Mouse (Mus musculus): Measurements from ENCODE around the gene Gpc5. TPM values are rescaled to one million over a fixed set of nuclear protein-coding genes. Genes with fewer than 3 reads are reported as not detected.

Gene Gpc5
- polyA plus RNA-seq, 1 experiment from 2014 or later, result 2.1 TPM

DNA sequence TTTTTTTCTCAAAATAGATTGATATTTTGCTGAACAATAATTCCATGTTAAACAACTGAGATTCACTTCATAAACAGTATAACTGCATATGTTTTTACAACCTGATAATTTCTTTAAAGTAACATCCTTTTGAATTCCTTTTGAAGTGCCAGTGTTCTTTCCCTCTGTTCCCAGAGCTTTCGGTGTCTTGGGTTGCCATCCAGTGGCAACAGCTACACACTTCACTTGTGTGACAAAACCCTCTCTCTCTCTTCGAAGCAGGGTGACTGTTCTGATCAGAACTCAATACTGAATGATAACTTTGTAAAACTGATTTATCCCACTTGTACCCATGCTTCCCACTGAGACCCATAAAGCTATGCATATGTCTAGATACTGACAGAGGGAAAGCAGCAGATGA is 358.9 kb downstream of the Gpc5 start:
- 0 out of 2 replicates have a peak, but pooled peaks have one; percentile 32 for ATAC-seq (replicated peaks)
- WGBS, result 55% methylated on average over 2 of the region's 2 CpGs
- Histone ChIP-seq H3K4me2 (replicated peaks) (no peak overlapping the region), H3K4me1 (no peaks in the 10 kb centered on the region), H3K4me3 (no peak overlapping the region), H3K36me3 (no peaks in the 10 kb centered on the region), H3K27me3 (no peaks in the 10 kb centered on the region), H3K9me3 (no peaks in the 10 kb centered on the region), H3K9ac (replicated peaks) (no peak overlapping the region), H3K27ac (replicated peaks) (no peak overlapping the region)

DNA sequence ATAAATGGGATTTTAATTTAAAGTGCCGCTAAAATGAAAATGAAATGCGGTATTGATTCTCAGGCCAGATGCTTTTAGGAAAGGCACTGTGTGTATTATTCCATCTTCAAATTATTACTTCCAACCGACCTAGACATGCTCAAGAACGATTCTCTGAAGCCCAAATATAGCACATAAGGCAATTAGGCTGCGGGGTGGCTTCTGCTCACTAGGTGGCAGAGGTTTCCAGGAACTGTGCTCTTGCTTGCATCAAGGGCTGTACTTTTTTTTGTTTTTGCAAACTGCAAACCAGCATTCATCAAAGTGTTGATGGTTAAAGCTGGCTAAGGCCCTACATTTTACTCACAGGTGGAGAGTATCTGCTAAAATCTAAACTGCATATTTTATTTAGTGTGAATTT is 375.9 kb downstream of the Gpc5 start:
- Histone ChIP-seq H3K36me3 (no peaks in the 10 kb centered on the region), H3K4me1 (no peaks in the 10 kb centered on the region), H3K4me3 (no peak overlapping the region), H3K27ac (replicated peaks) (no peak overlapping the region), H3K9me3 (no peaks in the 10 kb centered on the region), H3K4me2 (replicated peaks) (no peak overlapping the region), H3K9ac (replicated peaks) (no peak overlapping the region), H3K27me3 (no peaks in the 10 kb centered on the region)
- 63% methylated on average over 5 of the region's 5 CpGs for WGBS
- no peak for ATAC-seq (replicated peaks)

DNA sequence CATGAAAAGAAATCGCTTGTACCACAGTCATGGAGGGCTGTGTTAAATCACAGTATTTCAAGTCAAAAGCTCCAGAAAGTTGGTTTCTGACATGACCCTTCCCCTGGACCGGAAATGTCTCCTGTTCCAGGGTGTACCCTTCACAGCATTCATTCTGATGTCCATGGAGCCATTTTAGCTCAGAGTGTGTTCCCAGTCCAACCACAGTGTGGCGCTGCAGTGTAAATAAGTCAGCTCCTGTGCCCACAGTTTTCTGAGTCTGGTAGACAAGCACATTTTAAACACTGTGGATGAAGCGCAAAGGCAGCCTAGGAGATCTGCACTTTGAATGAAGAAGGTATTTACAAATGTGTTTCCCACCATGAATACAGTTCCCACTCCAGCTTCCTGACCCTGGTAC is 383.2 kb downstream of the Gpc5 start:
- ATAC-seq (replicated peaks), result peak; percentile 32; the same call in 1 of the 2 replicates
- H3K27ac ChIP-seq (replicated peaks), result no peak overlapping the region
- WGBS, result 47% methylated on average over 4 of the region's 4 CpGs

DNA sequence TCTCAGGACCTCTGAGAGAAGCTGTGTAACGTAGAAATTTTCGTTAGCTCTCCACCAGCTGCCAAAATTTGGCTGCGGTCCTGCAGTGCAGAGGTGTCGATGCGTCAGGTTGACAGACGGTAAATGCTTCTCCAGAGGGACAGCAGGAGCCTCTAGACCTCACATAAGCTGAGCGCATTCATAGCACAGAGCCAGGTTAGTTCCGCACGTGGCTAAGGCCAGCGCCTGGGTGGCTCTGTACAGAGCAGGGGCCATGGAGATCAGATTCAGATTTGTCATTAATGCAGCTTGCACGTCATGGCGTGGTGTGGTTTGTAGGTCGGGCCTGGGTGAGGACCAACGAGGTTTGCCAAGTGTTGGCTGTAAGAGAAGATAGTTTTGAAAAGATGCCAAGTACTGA is 385.3 kb downstream of the Gpc5 start:
- H3K4me3 ChIP-seq, result no peak overlapping the region
- H3K27me3 ChIP-seq, result no peaks in the 10 kb centered on the region
- WGBS, result 57% methylated on average over 14 of the region's 14 CpGs
- ATAC-seq (replicated peaks), result peak; percentile 75; the same call in 1 of the 2 replicates
- H3K9me3 ChIP-seq, result no peaks in the 10 kb centered on the region
- no peak overlapping the region for H3K9ac ChIP-seq (replicated peaks)
- H3K27ac ChIP-seq (replicated peaks), result no peak overlapping the region
- H3K4me1 ChIP-seq, result peaks cover 4% of the 10 kb centered on the region; the same call in 1 of the 2 replicates
- H3K4me2 ChIP-seq (replicated peaks), result no peak overlapping the region
- H3K36me3 ChIP-seq, result no peaks in the 10 kb centered on the region

More for the DNA sequence above, 383.2 kb downstream of the Gpc5 start:
- H3K36me3 ChIP-seq, result no peaks in the 10 kb centered on the region
- H3K4me1 ChIP-seq, result peaks cover 4% of the 10 kb centered on the region; the same call in 1 of the 2 replicates
- H3K9me3 ChIP-seq, result no peaks in the 10 kb centered on the region
- no peaks in the 10 kb centered on the region for H3K27me3 ChIP-seq
- no peak overlapping the region for H3K4me3 ChIP-seq
- no peak overlapping the region for H3K4me2 ChIP-seq (replicated peaks)
- no peak overlapping the region for H3K9ac ChIP-seq (replicated peaks)

DNA sequence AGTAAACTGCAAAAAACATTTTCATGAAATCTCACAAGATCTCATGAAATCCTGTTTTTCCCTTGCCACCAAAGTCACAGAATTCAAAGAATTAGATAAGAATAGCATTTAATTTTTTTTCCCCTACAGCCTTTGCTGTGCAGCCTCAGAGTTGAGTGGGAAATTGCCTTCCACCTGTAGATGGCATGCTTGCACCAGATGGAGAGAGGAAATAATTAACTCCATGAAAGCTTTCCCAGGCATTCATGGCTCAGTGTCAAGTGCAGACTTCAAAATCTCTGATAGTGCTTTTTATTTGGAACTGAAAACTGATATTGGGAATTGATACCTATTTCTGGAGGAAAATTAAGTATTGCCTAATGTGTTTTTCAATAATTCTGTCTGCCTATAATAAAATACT is 393.1 kb downstream of the Gpc5 start:
- no peak overlapping the region for H3K27ac ChIP-seq (replicated peaks)
- no peaks in the 10 kb centered on the region for H3K9me3 ChIP-seq
- H3K4me1 ChIP-seq, result no peaks in the 10 kb centered on the region
- ATAC-seq (replicated peaks), result peak; percentile 84
- H3K4me3 ChIP-seq, result no peak overlapping the region
- H3K36me3 ChIP-seq, result no peaks in the 10 kb centered on the region
- no peak overlapping the region for H3K9ac ChIP-seq (replicated peaks)
- H3K27me3 ChIP-seq, result no peaks in the 10 kb centered on the region
- no peak overlapping the region for H3K4me2 ChIP-seq (replicated peaks)

DNA sequence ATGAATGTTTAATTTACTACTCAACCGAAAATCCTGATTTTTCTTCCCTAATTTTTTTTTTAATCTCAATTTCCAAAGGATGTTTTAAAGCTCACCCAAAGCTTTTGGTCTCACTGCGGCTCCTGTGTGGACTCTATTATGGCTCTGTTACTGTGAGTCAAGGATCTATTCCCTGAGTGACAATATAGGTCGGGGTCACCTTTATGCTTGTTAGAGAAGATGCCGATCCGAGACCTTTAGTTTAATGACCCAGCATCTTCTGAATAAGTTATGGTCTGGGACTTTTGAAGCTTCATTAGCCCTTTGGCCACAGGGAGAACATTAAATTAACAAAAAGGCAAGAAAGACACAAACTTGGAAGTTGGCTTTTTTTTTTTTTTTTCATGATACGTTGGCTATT is 408.8 kb downstream of the Gpc5 start:
- Histone ChIP-seq H3K36me3 (no peaks in the 10 kb centered on the region), H3K27ac (replicated peaks) (no peak overlapping the region), H3K4me3 (no peak overlapping the region), H3K9me3 (no peaks in the 10 kb centered on the region), H3K27me3 (no peaks in the 10 kb centered on the region), H3K9ac (replicated peaks) (no peak overlapping the region), H3K4me2 (replicated peaks) (no peak overlapping the region), H3K4me1 (no peaks in the 10 kb centered on the region)
- WGBS, result 66% methylated on average over 6 of the region's 6 CpGs
- no peak for ATAC-seq (replicated peaks)

DNA sequence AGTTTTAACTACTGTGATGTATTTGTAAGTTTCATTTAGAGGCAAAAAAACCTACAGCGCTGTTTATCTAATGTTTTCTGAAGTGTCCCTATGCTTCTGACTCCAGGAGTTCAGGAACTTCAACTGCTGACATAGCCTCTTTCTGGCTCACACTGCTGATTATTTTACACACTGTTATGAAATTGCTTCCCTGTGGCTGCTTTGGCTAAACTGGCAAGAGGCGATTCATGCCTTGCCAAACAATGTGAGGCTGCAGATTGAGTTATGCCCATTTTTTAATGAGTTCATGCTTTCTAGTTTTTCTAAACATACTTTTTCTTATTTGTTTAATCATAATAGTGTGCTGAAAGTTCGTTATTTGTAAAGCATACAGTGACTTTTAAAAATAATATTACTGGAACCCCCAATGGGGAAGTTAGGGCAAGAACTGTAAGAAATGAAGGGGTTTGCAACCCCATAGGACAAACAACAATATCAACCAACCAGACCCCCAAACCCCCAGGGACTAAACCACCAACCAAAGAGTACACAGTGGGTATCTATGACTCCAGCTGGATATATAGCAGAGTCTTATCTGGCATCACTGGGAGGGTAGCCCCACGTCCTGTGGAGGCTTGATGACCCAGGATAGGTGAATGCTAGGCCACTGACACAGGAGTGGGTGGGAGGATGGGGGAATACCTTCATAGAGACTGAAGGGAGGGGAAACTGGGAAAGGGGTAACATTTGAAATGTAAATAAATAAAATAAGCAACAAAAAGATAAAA is 454.7 kb downstream of the Gpc5 start:
- Histone ChIP-seq H3K9me3 (no peaks in the 10 kb centered on the region), H3K36me3 (no peaks in the 10 kb centered on the region), H3K4me1 (no peaks in the 10 kb centered on the region), H3K4me2 (replicated peaks) (no peak overlapping the region), H3K9ac (replicated peaks) (no peak overlapping the region), H3K27me3 (no peaks in the 10 kb centered on the region), H3K4me3 (no peak overlapping the region), H3K27ac (replicated peaks) (no peak overlapping the region)
- WGBS, result 77% methylated on average over 4 of the region's 4 CpGs
- no peak for ATAC-seq (replicated peaks)

DNA sequence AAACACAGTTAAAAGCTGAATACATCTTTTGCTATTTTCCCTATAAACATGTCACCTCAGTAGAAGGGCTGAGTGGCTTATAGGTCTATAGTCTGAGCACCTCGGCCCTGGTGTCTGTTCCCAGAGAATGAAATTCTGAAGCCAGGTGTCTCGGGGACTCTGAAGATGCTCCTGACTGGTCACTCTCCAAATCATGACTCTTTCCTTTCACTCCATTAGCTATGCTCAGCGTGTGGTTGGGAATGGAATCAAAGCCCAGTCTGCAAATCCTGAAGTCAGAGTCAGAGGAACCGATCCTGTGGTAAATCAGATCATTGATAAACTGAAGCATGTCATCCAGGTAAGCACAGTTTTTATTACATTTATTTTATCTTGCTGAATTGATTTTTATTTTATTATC is 460.0 kb downstream of the Gpc5 start:
- ATAC-seq (replicated peaks), result no peak
- Histone ChIP-seq H3K4me2 (replicated peaks) (no peak overlapping the region), H3K9ac (replicated peaks) (no peak overlapping the region), H3K4me3 (no peak overlapping the region), H3K27ac (replicated peaks) (no peak overlapping the region), H3K9me3 (no peaks in the 10 kb centered on the region), H3K36me3 (no peaks in the 10 kb centered on the region), H3K27me3 (no peaks in the 10 kb centered on the region), H3K4me1 (no peaks in the 10 kb centered on the region)
- 81% methylated on average over 4 of the region's 4 CpGs for WGBS

DNA sequence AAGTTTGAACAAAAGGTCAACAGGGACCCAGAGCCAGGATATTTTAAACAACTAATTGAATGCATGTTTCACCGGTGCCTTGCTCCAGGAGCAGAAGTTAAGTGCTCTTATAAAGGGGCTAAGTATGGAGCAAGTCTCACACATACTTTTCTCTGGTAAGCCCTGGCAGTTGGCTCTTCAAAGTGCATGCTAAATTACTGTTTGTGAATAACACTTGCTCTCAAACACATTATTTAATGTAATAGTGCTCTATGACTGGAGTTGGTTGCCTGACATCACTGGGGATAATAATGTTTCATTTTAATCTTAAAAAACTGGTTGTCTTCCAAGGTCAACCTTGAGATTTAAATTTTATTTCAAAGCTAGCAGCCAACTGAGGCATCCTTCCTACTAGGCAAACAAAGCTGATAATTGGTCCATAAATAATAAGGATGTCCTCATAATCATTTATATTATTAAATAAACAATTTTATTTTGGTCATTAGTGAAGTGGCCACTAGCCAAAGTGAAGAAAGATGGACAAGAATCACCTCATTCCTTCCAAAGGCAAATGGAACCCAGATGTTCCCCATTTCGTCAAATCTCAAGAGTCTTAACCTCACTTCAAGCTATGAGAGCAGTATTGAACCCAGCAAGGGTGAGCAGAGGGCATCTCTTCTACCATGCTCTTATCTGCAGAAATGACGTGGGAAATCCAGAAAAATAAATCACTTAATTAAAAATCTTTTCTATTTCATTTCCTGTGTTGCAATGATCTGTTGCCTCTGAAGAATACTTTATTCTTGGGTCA is 488.6 kb downstream of the Gpc5 start:
- Histone ChIP-seq H3K27ac (replicated peaks) (no peak overlapping the region), H3K36me3 (no peaks in the 10 kb centered on the region), H3K9ac (replicated peaks) (no peak overlapping the region), H3K4me2 (replicated peaks) (no peak overlapping the region), H3K9me3 (no peaks in the 10 kb centered on the region), H3K4me3 (no peak overlapping the region), H3K27me3 (no peaks in the 10 kb centered on the region), H3K4me1 (no peaks in the 10 kb centered on the region)
- WGBS, result 81% methylated on average over 3 of the region's 3 CpGs
- no peak for ATAC-seq (replicated peaks)

DNA sequence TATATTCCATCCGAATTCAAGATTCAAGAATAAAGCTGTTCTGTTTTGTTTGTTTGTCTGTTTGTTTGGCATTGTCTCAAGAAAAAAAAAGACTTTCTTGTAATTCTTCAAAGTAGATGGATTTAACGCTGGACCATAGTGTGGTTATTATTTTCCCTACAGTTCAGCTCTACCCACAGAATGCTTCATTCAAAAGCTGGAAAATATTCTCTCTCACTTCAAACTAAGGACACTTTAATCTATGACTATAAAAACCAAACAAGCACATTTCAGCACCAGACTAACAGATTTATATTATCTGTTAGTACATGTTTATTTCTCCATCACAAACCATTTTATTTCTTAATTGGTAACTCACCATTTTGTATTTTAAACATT is 489.2 kb downstream of the Gpc5 start:
- Histone ChIP-seq H3K9ac (replicated peaks) (no peak overlapping the region), H3K4me2 (replicated peaks) (no peak overlapping the region), H3K36me3 (no peaks in the 10 kb centered on the region), H3K4me1 (no peaks in the 10 kb centered on the region), H3K4me3 (no peak overlapping the region), H3K27me3 (no peaks in the 10 kb centered on the region), H3K27ac (replicated peaks) (no peak overlapping the region), H3K9me3 (no peaks in the 10 kb centered on the region)
- no peak for ATAC-seq (replicated peaks)
- 90% methylated on average over 2 of the region's 2 CpGs for WGBS

DNA sequence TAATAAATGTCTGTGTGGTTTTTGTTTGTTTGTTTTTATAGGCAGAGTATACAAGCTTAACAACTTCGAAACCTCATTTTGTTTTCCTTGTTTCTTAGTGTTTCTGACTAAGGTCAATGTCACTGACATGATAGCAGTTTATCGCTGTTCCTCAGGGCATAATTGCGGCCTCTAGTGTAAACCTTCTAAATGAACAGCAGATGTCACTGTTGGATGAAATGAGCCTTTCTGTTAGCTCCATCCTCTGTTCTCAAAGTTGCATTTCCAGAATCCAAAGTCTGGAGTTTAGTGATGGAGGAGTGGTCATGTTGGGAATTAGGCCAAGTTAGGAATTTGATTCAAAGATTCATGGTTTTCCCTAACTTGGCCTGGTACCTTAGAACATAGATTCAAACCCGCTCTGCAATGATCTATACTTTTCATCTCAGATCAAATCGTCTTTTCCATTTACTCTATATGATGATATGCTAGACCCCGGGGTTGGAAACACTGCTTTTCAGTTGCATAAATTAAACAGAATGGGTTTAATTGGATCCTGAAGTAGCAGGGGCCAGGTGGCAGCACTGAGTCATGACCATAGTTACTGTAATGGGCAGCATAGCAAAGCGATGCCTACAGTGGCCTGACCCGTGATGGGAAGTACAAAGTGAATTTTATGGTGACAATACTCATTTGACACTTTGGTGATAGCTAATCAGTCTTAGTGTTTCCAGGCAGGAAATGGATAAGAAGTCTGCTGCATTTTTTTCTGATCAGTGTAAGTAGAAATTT is 508.4 kb downstream of the Gpc5 start:
- no peak overlapping the region for H3K4me3 ChIP-seq
- WGBS, result 74% methylated on average over 8 of the region's 8 CpGs
- no peaks in the 10 kb centered on the region for H3K36me3 ChIP-seq
- H3K4me2 ChIP-seq (replicated peaks), result no peak overlapping the region
- no peak overlapping the region for H3K9ac ChIP-seq (replicated peaks)
- no peak overlapping the region for H3K27ac ChIP-seq (replicated peaks)
- no peaks in the 10 kb centered on the region for H3K9me3 ChIP-seq
- H3K4me1 ChIP-seq, result no peaks in the 10 kb centered on the region
- ATAC-seq (replicated peaks), result peak; percentile 88
- H3K27me3 ChIP-seq, result no peaks in the 10 kb centered on the region

DNA sequence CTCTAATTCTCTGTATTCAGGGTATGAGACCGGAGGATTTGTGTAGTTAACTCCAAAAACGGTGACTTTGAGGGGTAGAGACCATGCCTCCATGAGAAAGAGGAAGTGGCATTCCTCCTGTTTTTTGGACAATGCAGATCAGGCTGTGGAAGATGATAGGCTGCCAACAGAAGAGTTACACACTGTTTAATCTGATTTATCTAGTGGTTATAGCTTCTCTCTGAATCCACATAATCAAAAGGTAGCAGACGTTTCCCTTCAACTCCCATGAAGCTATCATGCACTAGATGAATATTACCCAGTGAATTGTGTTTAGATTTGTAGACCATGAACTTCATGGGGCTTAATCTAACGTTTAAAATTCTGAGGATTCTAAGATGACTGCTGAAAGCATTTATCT is 522.1 kb downstream of the Gpc5 start:
- no peaks in the 10 kb centered on the region for H3K36me3 ChIP-seq
- 0 out of 2 replicates have a peak, but pooled peaks cover 2% of the 10 kb centered on the region for H3K4me1 ChIP-seq
- H3K9ac ChIP-seq (replicated peaks), result no peak overlapping the region
- H3K4me2 ChIP-seq (replicated peaks), result no peak overlapping the region
- no peak for ATAC-seq (replicated peaks)
- no peak overlapping the region for H3K27ac ChIP-seq (replicated peaks)
- no peaks in the 10 kb centered on the region for H3K9me3 ChIP-seq
- WGBS, result 80% methylated on average over 4 of the region's 4 CpGs
- no peaks in the 10 kb centered on the region for H3K27me3 ChIP-seq
- H3K4me3 ChIP-seq, result no peak overlapping the region
